Mouse (Mus musculus): ENCODE measurements at regions not wholly inside any gene's neighbourhood (a gene's known extent, or its start where the extent isn't known, plus 50 kb on each side); places are given as distances from the start of the nearest gene placed in this dataset.

- Histone ChIP-seq H3K36me3 (replicated peaks) (no peaks in the 10 kb centered on the region), H3K9me3 (no peaks in the 10 kb centered on the region), H3K27ac (replicated peaks) (peak overlapping the region; percentile 80), H3K4me1 (peaks cover 37% of the 10 kb centered on the region), H3K4me3 (peak overlapping the region; percentile 52), H3K27me3 (replicated peaks; ENCODE audit: low read depth, poor library complexity, severe bottlenecking) (peaks cover 4% of the 10 kb centered on the region; the same call in 1 of the 2 replicates)
- no peak for DNase-seq (ENCODE audit: low spot score)
- 33% methylated on average over 10 of the region's 10 CpGs for WGBS
Observed at GRCm38 (mm10) chr9:40617676-40618062, 52.7 kb upstream of the Gm21915 start.

- Histone ChIP-seq H3K27ac (replicated peaks) (peak overlapping the region; percentile 80), H3K4me3 (peak overlapping the region; percentile 52), H3K27me3 (replicated peaks; ENCODE audit: low read depth, poor library complexity, severe bottlenecking) (peaks cover 4% of the 10 kb centered on the region; the same call in 1 of the 2 replicates), H3K4me1 (peaks cover 37% of the 10 kb centered on the region), H3K36me3 (replicated peaks) (no peaks in the 10 kb centered on the region), H3K9me3 (no peaks in the 10 kb centered on the region)
- 1% methylated on average over 20 of the region's 20 CpGs for WGBS
- DNase-seq (ENCODE audit: low spot score), result peak; percentile 67
Observed at GRCm38 (mm10) chr9:40617036-40617675, 53.3 kb upstream of the Gm21915 start.

GRCm38 (mm10) chr9:40616426-40617035 is 53.9 kb upstream of the Gm21915 start:
- Histone ChIP-seq H3K9me3 (peaks cover 2% of the 10 kb centered on the region; the same call in 1 of the 2 replicates), H3K27me3 (replicated peaks; ENCODE audit: low read depth, poor library complexity, severe bottlenecking) (peaks cover 4% of the 10 kb centered on the region; the same call in 1 of the 2 replicates), H3K36me3 (replicated peaks) (no peaks in the 10 kb centered on the region), H3K27ac (replicated peaks) (peak overlapping the region; percentile 80), H3K4me3 (peak overlapping the region; percentile 52), H3K4me1 (peaks cover 37% of the 10 kb centered on the region)
- peak; percentile 84 for DNase-seq (ENCODE audit: low spot score)
- WGBS, result 3% methylated on average over 11 of the region's 11 CpGs

- Histone ChIP-seq H3K36me3 (replicated peaks) (no peaks in the 10 kb centered on the region), H3K27me3 (replicated peaks; ENCODE audit: low read depth, poor library complexity, severe bottlenecking) (peaks cover 4% of the 10 kb centered on the region; the same call in 1 of the 2 replicates), H3K27ac (replicated peaks) (peak overlapping the region; percentile 57), H3K9me3 (peaks cover 4% of the 10 kb centered on the region; the same call in 1 of the 2 replicates), H3K4me3 (0 out of 2 replicates have a peak overlapping the region, but pooled peaks have one; percentile 52), H3K4me1 (peaks cover 37% of the 10 kb centered on the region)
- DNase-seq (ENCODE audit: low spot score), result no peak
- WGBS, result 34% methylated on average over 8 of the region's 8 CpGs
Observed at GRCm38 (mm10) chr9:40615891-40616290, 54.5 kb upstream of the Gm21915 start.

- no peak for DNase-seq (ENCODE audit: low spot score)
- 70% methylated on average over 5 of the region's 5 CpGs for WGBS
- Histone ChIP-seq H3K9me3 (peaks cover 4% of the 10 kb centered on the region; the same call in 1 of the 2 replicates), H3K27me3 (replicated peaks; ENCODE audit: low read depth, poor library complexity, severe bottlenecking) (peaks cover 4% of the 10 kb centered on the region; the same call in 1 of the 2 replicates), H3K36me3 (replicated peaks) (no peaks in the 10 kb centered on the region), H3K4me1 (peaks cover 37% of the 10 kb centered on the region), H3K4me3 (no peak overlapping the region), H3K27ac (replicated peaks) (0 out of 2 replicates have a peak overlapping the region, but pooled peaks have one; percentile 4)
Observed at GRCm38 (mm10) chr9:40614071-40614470, 56.3 kb upstream of the Gm21915 start.

GRCm38 (mm10) chr9:40613182-40613581 is 57.2 kb upstream of the Gm21915 start:
- no peak for DNase-seq (ENCODE audit: low spot score)
- H3K27me3 ChIP-seq (replicated peaks; ENCODE audit: low read depth, poor library complexity, severe bottlenecking), result peaks cover 4% of the 10 kb centered on the region; the same call in 1 of the 2 replicates
- peaks cover 37% of the 10 kb centered on the region for H3K4me1 ChIP-seq
- H3K9me3 ChIP-seq, result peaks cover 4% of the 10 kb centered on the region; the same call in 1 of the 2 replicates
- no peaks in the 10 kb centered on the region for H3K36me3 ChIP-seq (replicated peaks)
- WGBS, result 91% methylated on average over 4 of the region's 4 CpGs
- no peak overlapping the region for H3K4me3 ChIP-seq
- no peak overlapping the region for H3K27ac ChIP-seq (replicated peaks)

- Histone ChIP-seq H3K4me3 (no peak overlapping the region), H3K36me3 (replicated peaks) (no peaks in the 10 kb centered on the region), H3K27ac (replicated peaks) (0 out of 2 replicates have a peak overlapping the region, but pooled peaks have one; percentile 10), H3K4me1 (peaks cover 35% of the 10 kb centered on the region), H3K27me3 (replicated peaks; ENCODE audit: low read depth, poor library complexity, severe bottlenecking) (peaks cover 4% of the 10 kb centered on the region; the same call in 1 of the 2 replicates), H3K9me3 (peaks cover 4% of the 10 kb centered on the region; the same call in 1 of the 2 replicates)
- 92% methylated on average over 1 of the region's 1 CpGs for WGBS
- DNase-seq (ENCODE audit: low spot score), result no peak
Observed at GRCm38 (mm10) chr9:40612755-40613154, 57.7 kb upstream of the Gm21915 start.

- H3K27ac ChIP-seq (replicated peaks), result no peak overlapping the region
- H3K27me3 ChIP-seq (replicated peaks; ENCODE audit: low read depth, poor library complexity, severe bottlenecking), result peaks cover 4% of the 10 kb centered on the region; the same call in 1 of the 2 replicates
- 85% methylated on average over 4 of the region's 4 CpGs for WGBS
- H3K36me3 ChIP-seq (replicated peaks), result no peaks in the 10 kb centered on the region
- DNase-seq (ENCODE audit: low spot score), result no peak
- H3K4me1 ChIP-seq, result peaks cover 31% of the 10 kb centered on the region
- peaks cover 4% of the 10 kb centered on the region; the same call in 1 of the 2 replicates for H3K9me3 ChIP-seq
- H3K4me3 ChIP-seq, result no peak overlapping the region
Observed at GRCm38 (mm10) chr9:40612312-40612711, 58.1 kb upstream of the Gm21915 start.

- Histone ChIP-seq H3K9me3 (peaks cover 4% of the 10 kb centered on the region; the same call in 1 of the 2 replicates), H3K4me1 (peaks cover 24% of the 10 kb centered on the region), H3K27me3 (replicated peaks; ENCODE audit: low read depth, poor library complexity, severe bottlenecking) (peaks cover 4% of the 10 kb centered on the region; the same call in 1 of the 2 replicates), H3K27ac (replicated peaks) (no peak overlapping the region), H3K36me3 (replicated peaks) (no peaks in the 10 kb centered on the region), H3K4me3 (no peak overlapping the region)
- no peak for DNase-seq (ENCODE audit: low spot score)
- 53% methylated on average over 3 of the region's 3 CpGs for WGBS
Observed at GRCm38 (mm10) chr9:40611626-40612025, 58.8 kb upstream of the Gm21915 start.

- no peak overlapping the region for H3K4me3 ChIP-seq
- no peaks in the 10 kb centered on the region for H3K36me3 ChIP-seq (replicated peaks)
- peaks cover 4% of the 10 kb centered on the region; the same call in 1 of the 2 replicates for H3K9me3 ChIP-seq
- no peak for DNase-seq (ENCODE audit: low spot score)
- H3K27me3 ChIP-seq (replicated peaks; ENCODE audit: low read depth, poor library complexity, severe bottlenecking), result no peaks in the 10 kb centered on the region
- no peaks in the 10 kb centered on the region; the same call in 1 of the 2 replicates for H3K4me1 ChIP-seq
- 84% methylated on average over 14 of the region's 14 CpGs for WGBS
- H3K27ac ChIP-seq (replicated peaks), result no peak overlapping the region
Observed at GRCm38 (mm10) chr9:40608596-40608995, 61.8 kb upstream of the Gm21915 start.

GRCm38 (mm10) chr9:40607941-40608340 is 62.5 kb upstream of the Gm21915 start:
- peaks cover 4% of the 10 kb centered on the region; the same call in 1 of the 2 replicates for H3K9me3 ChIP-seq
- no peak overlapping the region for H3K4me3 ChIP-seq
- no peak for DNase-seq (ENCODE audit: low spot score)
- no peaks in the 10 kb centered on the region for H3K4me1 ChIP-seq
- 95% methylated on average over 18 of the region's 18 CpGs for WGBS
- H3K27me3 ChIP-seq (replicated peaks; ENCODE audit: low read depth, poor library complexity, severe bottlenecking), result no peaks in the 10 kb centered on the region
- no peaks in the 10 kb centered on the region for H3K36me3 ChIP-seq (replicated peaks)
- no peak overlapping the region for H3K27ac ChIP-seq (replicated peaks)

GRCm38 (mm10) chr9:40603521-40603920 is 66.9 kb upstream of the Gm21915 start:
- no peaks in the 10 kb centered on the region for H3K9me3 ChIP-seq
- 85% methylated on average over 1 of the region's 1 CpGs for WGBS
- H3K36me3 ChIP-seq (replicated peaks), result no peaks in the 10 kb centered on the region
- DNase-seq (ENCODE audit: low spot score), result no peak
- no peak overlapping the region for H3K27ac ChIP-seq (replicated peaks)
- no peaks in the 10 kb centered on the region for H3K27me3 ChIP-seq (replicated peaks; ENCODE audit: low read depth, poor library complexity, severe bottlenecking)
- no peak overlapping the region for H3K4me3 ChIP-seq
- no peaks in the 10 kb centered on the region for H3K4me1 ChIP-seq
